Mouse (Mus musculus) megakaryocyte-erythroid progenitor cell, adult 5-6 weeks (primary cell): ENCODE measurements around the gene Zfp566. TPM values are rescaled to one million over a fixed set of nuclear protein-coding genes. Genes with fewer than 3 reads are reported as not detected.
A peak's percentile ranks its signal among the peaks of the same experiment; 100 is the strongest.

Source experiments
- ATAC-seq: replicated peaks from 2 replicates; pipeline ENCODE4 v1.8.0; 2016; ENCODE audit warnings: mild to moderate bottlenecking, inconsistent platforms; ENCODE audit not compliant: severe bottlenecking, poor library complexity, low FRiP score, low TSS enrichment
- total RNA-seq, 2 experiments: library from RNA; stranded (forward) in 1 of 2; stranded (reverse) in 1 of 2; fragments of 200-1000, 215-1000 nt in 1 of 2; fragments of >200 nt in 1 of 2; fragmentation: Nextera tagmentation in 1 of 2; gene quantifications; 2 replicates each; pipeline ENCODE4 v1.2.3; 2014 to 2017

Zfp566 gene
- total RNA-seq, 2 experiments from 2014 or later = 5.0 to 7.1 TPM

GRCm38 (mm10) chr7:30064622-30065021, 25.7 kb downstream of the Zfp566 start:
- no peak for ATAC-seq

GRCm38 (mm10) chr7:30062478-30062877, 27.8 kb downstream of the Zfp566 start:
- ATAC-seq = 0 out of 2 replicates have a peak, but pooled peaks have one; percentile 61

GRCm38 (mm10) chr7:30060341-30060740, 30.0 kb downstream of the Zfp566 start:
- ATAC-seq = no peak

- ATAC-seq = no peak
These were observed 36.7 kb downstream of the Zfp566 start for GRCm38 (mm10) chr7:30053591-30053990.

- ATAC-seq = peak; percentile 99
These were observed 39.3 kb downstream of the Zfp566 start, which contains the start of gene Zfp14 for GRCm38 (mm10) chr7:30050882-30051548. TSS of gene Zfp14 (minus strand) at chr7:30051380.

- ATAC-seq = no peak
These were observed 42.2 kb downstream of the Zfp566 start for GRCm38 (mm10) chr7:30048126-30048525.

DNA sequence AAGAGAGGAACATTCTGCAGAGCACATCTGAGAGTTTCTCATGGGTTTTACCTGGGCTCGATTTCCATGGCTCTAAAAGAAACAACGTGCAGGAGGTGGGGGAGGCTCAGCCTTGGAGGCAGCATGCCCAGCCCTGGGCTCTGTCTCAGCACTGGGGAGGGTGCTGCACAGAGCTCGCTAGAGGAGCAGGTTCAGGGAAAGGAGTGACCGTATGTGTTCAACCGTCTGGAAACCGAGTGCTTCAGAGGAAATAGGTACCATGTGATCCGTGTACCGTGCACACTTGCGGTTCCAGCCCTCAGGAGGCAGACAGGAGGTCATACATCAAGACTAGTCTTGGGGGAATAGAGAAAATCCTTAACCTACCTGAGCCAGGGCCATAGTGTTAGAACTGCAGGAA, 46.0 kb downstream of the Zfp566 start:
- ATAC-seq = no peak

DNA sequence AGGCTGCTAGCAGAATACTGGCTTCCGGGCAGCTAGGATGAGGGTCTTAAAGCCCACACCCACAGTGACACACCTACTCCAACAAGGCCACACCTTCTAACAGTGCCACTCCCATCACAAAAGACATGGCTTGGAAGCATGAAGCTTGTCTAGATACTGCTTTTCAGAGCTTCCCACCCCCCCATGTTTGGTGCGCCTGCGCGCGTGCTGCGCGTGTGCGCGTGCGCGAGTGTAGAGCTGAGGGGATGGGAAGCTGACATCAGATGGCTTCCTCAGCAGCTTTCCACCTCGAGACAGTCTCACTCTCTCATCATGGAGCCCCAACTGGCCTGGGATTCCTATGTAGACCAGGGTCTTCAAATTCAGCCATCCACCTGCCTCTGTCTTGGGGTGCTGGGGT, 56.0 kb downstream of the Zfp566 start:
- no peak for ATAC-seq

- ATAC-seq = no peak
These were observed 58.9 kb downstream of the Zfp566 start for GRCm38 (mm10) chr7:30031379-30031778.

DNA sequence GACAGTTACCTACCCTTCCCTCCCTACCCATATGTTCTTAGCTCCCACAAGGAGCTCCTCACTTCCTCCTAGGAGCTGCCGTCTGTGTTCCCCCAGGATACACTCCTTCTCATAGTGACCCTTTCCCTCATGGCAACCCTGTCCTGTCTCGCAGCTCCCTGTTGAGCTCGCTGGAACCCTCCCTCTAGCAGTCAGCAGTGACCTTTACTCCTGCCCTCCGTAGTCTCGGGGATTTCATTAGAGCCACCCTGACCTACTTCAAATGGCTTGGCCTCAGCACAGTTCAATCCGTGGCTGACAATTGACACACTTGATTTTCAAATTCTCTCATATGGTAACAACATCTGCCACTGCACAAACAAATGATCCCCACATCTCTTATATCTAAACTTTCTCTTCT, 59.6 kb downstream of the Zfp566 start:
- no peak for ATAC-seq

DNA sequence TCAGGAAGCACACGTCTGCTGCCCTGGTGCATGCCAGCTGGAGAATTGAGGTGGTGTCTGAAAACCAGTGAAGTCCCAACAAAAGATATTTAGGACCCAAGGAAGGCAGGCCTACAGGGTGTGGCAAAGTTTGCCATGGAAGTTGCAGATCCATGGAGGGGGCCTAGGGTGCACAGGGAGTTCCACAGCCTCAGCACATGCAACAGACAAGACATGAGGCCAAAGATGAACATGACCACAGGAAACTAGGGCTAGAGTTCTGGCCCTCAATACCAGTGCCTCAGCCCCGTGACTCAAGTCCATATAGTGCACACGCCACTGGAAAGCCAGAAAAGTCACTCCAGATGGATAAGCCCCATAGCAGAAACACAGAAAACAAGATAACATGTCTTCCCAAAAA, 61.8 kb downstream of the Zfp566 start:
- no peak for ATAC-seq

Other genes starting within 250 kb of the Zfp566 start
- 4.6 TPM in 2 replicates for gene Zfp940, start 236.9 kb downstream of the Zfp566 start, total RNA-seq (2014; fragmentation: Nextera tagmentation)
- gene Zfp940, start 236.9 kb downstream of the Zfp566 start, total RNA-seq (2017) = 8.2 and 10.7 TPM in 2 replicates
- 3.2 and 5.3 TPM in 2 replicates for gene Zfp420, start 230.5 kb downstream of the Zfp566 start, total RNA-seq (2014; fragmentation: Nextera tagmentation)
- 2.6 and 3.5 TPM in 2 replicates for gene Zfp420, start 230.5 kb downstream of the Zfp566 start, total RNA-seq (2017)
- 7.2 and 8.0 TPM in 2 replicates for gene Zfp27, start 184.0 kb downstream of the Zfp566 start, total RNA-seq (2014; fragmentation: Nextera tagmentation)
- gene Zfp27, start 184.0 kb downstream of the Zfp566 start, total RNA-seq (2017) = 8.3 and 11.1 TPM in 2 replicates
- gene Zfp383, start 182.3 kb downstream of the Zfp566 start, total RNA-seq (2014; fragmentation: Nextera tagmentation) = 0.12 and 0.74 TPM in 2 replicates
- gene Zfp383, start 182.3 kb downstream of the Zfp566 start, total RNA-seq (2017) = 1.5 and 2.4 TPM in 2 replicates
- 9.1 and 10.6 TPM in 2 replicates for gene Zfp74, start 136.4 kb downstream of the Zfp566 start, total RNA-seq (2014; fragmentation: Nextera tagmentation)
- 8.4 and 9.2 TPM in 2 replicates for gene Zfp74, start 136.4 kb downstream of the Zfp566 start, total RNA-seq (2017)
- 9.0 and 16.5 TPM in 2 replicates for gene Zfp568, start 106.6 kb downstream of the Zfp566 start, total RNA-seq (2014; fragmentation: Nextera tagmentation)
- 25.7 and 26.1 TPM in 2 replicates for gene Zfp568, start 106.6 kb downstream of the Zfp566 start, total RNA-seq (2017)
- 0.74 and 1.3 TPM in 2 replicates for gene Zfp14, start 39.1 kb downstream of the Zfp566 start, total RNA-seq (2014; fragmentation: Nextera tagmentation)
- 1.1 and 5.8 TPM in 2 replicates for gene Zfp14, start 39.1 kb downstream of the Zfp566 start, total RNA-seq (2017)
- 4.6 and 6.8 TPM in 2 replicates for gene Zfp82, start 17.6 kb downstream of the Zfp566 start, total RNA-seq (2014; fragmentation: Nextera tagmentation)
- gene Zfp82, start 17.6 kb downstream of the Zfp566 start, total RNA-seq (2017) = 4.5 and 7.5 TPM in 2 replicates
- gene Gm26920, start 117 bp downstream of the Zfp566 start, total RNA-seq (2014; fragmentation: Nextera tagmentation) = 0.79 TPM in 1 of 2 replicates, not detected in the other
- not detected in 2 replicates for gene Gm26920, start 117 bp downstream of the Zfp566 start, total RNA-seq (2017)
- gene Zfp260, start 4.2 kb upstream of the Zfp566 start, total RNA-seq (2014; fragmentation: Nextera tagmentation) = 10.5 and 20.6 TPM in 2 replicates
- gene Zfp260, start 4.2 kb upstream of the Zfp566 start, total RNA-seq (2017) = 14.0 and 20.1 TPM in 2 replicates
- gene Zfp382, start 31.4 kb upstream of the Zfp566 start, total RNA-seq (2014; fragmentation: Nextera tagmentation) = 2.5 and 2.8 TPM in 2 replicates
- gene Zfp382, start 31.4 kb upstream of the Zfp566 start, total RNA-seq (2017) = 1.6 and 2.4 TPM in 2 replicates
- gene Zfp146, start 79.2 kb upstream of the Zfp566 start, total RNA-seq (2014; fragmentation: Nextera tagmentation) = 35.9 and 48.9 TPM in 2 replicates
- 103 and 108 TPM in 2 replicates for gene Zfp146, start 79.2 kb upstream of the Zfp566 start, total RNA-seq (2017)
- gene Cox7a1, start 93.6 kb upstream of the Zfp566 start, total RNA-seq (2014; fragmentation: Nextera tagmentation) = 6.0 TPM in 1 of 2 replicates, not detected in the other
- not detected in 2 replicates for gene Cox7a1, start 93.6 kb upstream of the Zfp566 start, total RNA-seq (2017)
- gene Capns1, start 108.3 kb upstream of the Zfp566 start, total RNA-seq (2014; fragmentation: Nextera tagmentation) = 148 and 186 TPM in 2 replicates
- 123 and 126 TPM in 2 replicates for gene Capns1, start 108.3 kb upstream of the Zfp566 start, total RNA-seq (2017)
- gene Polr2i, start 141.4 kb upstream of the Zfp566 start, total RNA-seq (2014; fragmentation: Nextera tagmentation) = 91.3 and 106 TPM in 2 replicates
- gene Polr2i, start 141.4 kb upstream of the Zfp566 start, total RNA-seq (2017) = 42.0 and 46.5 TPM in 2 replicates
- 86.4 and 117 TPM in 2 replicates for gene Tbcb, start 141.7 kb upstream of the Zfp566 start, total RNA-seq (2014; fragmentation: Nextera tagmentation)
- gene Tbcb, start 141.7 kb upstream of the Zfp566 start, total RNA-seq (2017) = 26.2 and 49.4 TPM in 2 replicates
- gene Ovol3, start 145.2 kb upstream of the Zfp566 start, total RNA-seq (2014; fragmentation: Nextera tagmentation) = not detected in 2 replicates
- not detected in 2 replicates for gene Ovol3, start 145.2 kb upstream of the Zfp566 start, total RNA-seq (2017)
- gene Thap8, start 189.6 kb upstream of the Zfp566 start, total RNA-seq (2014; fragmentation: Nextera tagmentation) = not detected in 2 replicates
- 1.6 TPM in 1 of 2 replicates, not detected in the other for gene Thap8, start 189.6 kb upstream of the Zfp566 start, total RNA-seq (2017)
- 31.0 and 31.8 TPM in 2 replicates for gene Wdr62, start 189.9 kb upstream of the Zfp566 start, total RNA-seq (2014; fragmentation: Nextera tagmentation)
- 5.1 and 5.5 TPM in 2 replicates for gene Wdr62, start 189.9 kb upstream of the Zfp566 start, total RNA-seq (2017)
- not detected in 2 replicates for gene Clip3, start 201.2 kb upstream of the Zfp566 start, total RNA-seq (2014; fragmentation: Nextera tagmentation)
- not detected in 2 replicates for gene Clip3, start 201.2 kb upstream of the Zfp566 start, total RNA-seq (2017)
- 12.7 and 35.5 TPM in 2 replicates for gene Alkbh6, start 218.2 kb upstream of the Zfp566 start, total RNA-seq (2014; fragmentation: Nextera tagmentation)
- gene Alkbh6, start 218.2 kb upstream of the Zfp566 start, total RNA-seq (2017) = 26.5 and 28.8 TPM in 2 replicates
- gene Syne4, start 224.3 kb upstream of the Zfp566 start, total RNA-seq (2014; fragmentation: Nextera tagmentation) = 2.9 TPM in 1 of 2 replicates, not detected in the other
- not detected in 2 replicates for gene Syne4, start 224.3 kb upstream of the Zfp566 start, total RNA-seq (2017)
- gene E130208F15Rik, start 231.2 kb upstream of the Zfp566 start, total RNA-seq (2014; fragmentation: Nextera tagmentation) = not detected in 2 replicates
- gene E130208F15Rik, start 231.2 kb upstream of the Zfp566 start, total RNA-seq (2017) = 3.4 TPM in 1 of 2 replicates, not detected in the other
- gene Sdhaf1, start 233.4 kb upstream of the Zfp566 start, total RNA-seq (2014; fragmentation: Nextera tagmentation) = 7.3 and 9.2 TPM in 2 replicates
- 7.9 and 8.9 TPM in 2 replicates for gene Sdhaf1, start 233.4 kb upstream of the Zfp566 start, total RNA-seq (2017)